Mouse (Mus musculus) kidney, embryonic 16.5 days (tissue): ENCODE results near the gene Psme3. TPM values are rescaled to one million over a fixed set of nuclear protein-coding genes. Genes with fewer than 3 reads are reported as not detected.
A peak's percentile ranks its signal among the peaks of the same experiment; 100 is the strongest.

Source experiments
- ATAC-seq: fragments of 200-750 bp; cut with Nextera tagmentation; 2 replicates; pipeline ENCODE4 v1.8.0; 2017; ENCODE audit warnings: moderate TSS enrichment; ENCODE audit not compliant: low FRiP score, low TSS enrichment
- H3K27ac ChIP-seq: fragments of 300-500 bp; sonication (generic); 2 replicates; pipeline ENCODE4 v1.5.1; 2014; ENCODE audit warnings: low read length
- H3K27me3 ChIP-seq: fragments of 300-500 bp; sonication (generic); 2 replicates; pipeline ENCODE4 v1.6.1; 2014; ENCODE audit warnings: low read length, control low read depth, mixed read lengths; ENCODE audit not compliant: insufficient read depth
- H3K36me3 ChIP-seq: fragments of 300-500 bp; sonication (generic); 2 replicates; pipeline ENCODE4 v1.6.1; 2014; ENCODE audit warnings: low read length, control low read depth, mixed read lengths; ENCODE audit not compliant: insufficient read depth
- H3K4me1 ChIP-seq: fragments of 300-500 bp; sonication (generic); 2 replicates; pipeline ENCODE4 v1.6.1; 2014; ENCODE audit warnings: low read length, control low read depth, mixed read lengths; ENCODE audit not compliant: insufficient read depth
- H3K4me2 ChIP-seq: fragments of 300-500 bp; sonication (generic); replicated peaks from 2 replicates; pipeline ENCODE4 v1.6.1; 2014; ENCODE audit warnings: low read depth, low read length
- H3K4me3 ChIP-seq: fragments of 300-500 bp; sonication (generic); 2 replicates; pipeline ENCODE4 v1.5.1; 2014; ENCODE audit warnings: mild to moderate bottlenecking, low read length
- H3K9ac ChIP-seq: fragments of 300-500 bp; sonication (generic); replicated peaks from 2 replicates; pipeline ENCODE4 v1.6.1; 2014; ENCODE audit warnings: low read length
- H3K9me3 ChIP-seq: fragments of 300-500 bp; sonication (generic); 2 replicates; pipeline ENCODE4 v1.6.1; 2016; ENCODE audit warnings: low read length, control low read depth
- WGBS: fragments of 180-500 bp; shearing (Covaris S2); extraction: QIAGEN DNeasy Blood & Tissue Kit; methylation state at CpG from one replicate; pipeline ENCODE4 v1.1.7; 2014; 5-methylcytosine and 5-hydroxymethylcytosine counted together
- polyA plus RNA-seq: library from polyadenylated mRNA; unstranded; fragments of >200 nt; fragmentation: Nextera tagmentation; extraction: Ambion mirVana; gene quantifications from 2 replicates; pipeline ENCODE4 v1.2.1, GENCODE M21; 2015

Gene Psme3
- polyA plus RNA-seq, 1 experiment from 2014 or later, result 142 TPM

GRCm38 (mm10) chr11:101280837-101281236, 35.2 kb upstream of the Psme3 start:
- H3K9ac ChIP-seq, result no peak overlapping the region
- WGBS, result 15% methylated on average over 7 of the region's 7 CpGs
- H3K4me1 ChIP-seq, result peaks cover 60% of the 10 kb centered on the region
- no peaks in the 10 kb centered on the region for H3K9me3 ChIP-seq
- H3K4me2 ChIP-seq, result no peak overlapping the region
- no peaks in the 10 kb centered on the region for H3K27me3 ChIP-seq
- H3K27ac ChIP-seq, result peak overlapping the region; percentile 46
- peaks cover 7% of the 10 kb centered on the region for H3K36me3 ChIP-seq
- no peak overlapping the region for H3K4me3 ChIP-seq
- ATAC-seq, result no peak

- peak overlapping the region; percentile 59 for H3K27ac ChIP-seq
- no peaks in the 10 kb centered on the region for H3K27me3 ChIP-seq
- no peaks in the 10 kb centered on the region for H3K9me3 ChIP-seq
- ATAC-seq, result no peak
- no peaks in the 10 kb centered on the region for H3K36me3 ChIP-seq
- no peak overlapping the region for H3K4me2 ChIP-seq
- peaks cover 39% of the 10 kb centered on the region for H3K4me1 ChIP-seq
- no peak overlapping the region for H3K4me3 ChIP-seq
- 9% methylated on average over 5 of the region's 5 CpGs for WGBS
- no peak overlapping the region for H3K9ac ChIP-seq
These were observed 33.1 kb upstream of the Psme3 start for GRCm38 (mm10) chr11:101282896-101283295.

- Histone ChIP-seq H3K4me3 (no peak overlapping the region), H3K27me3 (no peaks in the 10 kb centered on the region), H3K4me2 (no peak overlapping the region), H3K9ac (peak overlapping the region; percentile 32; the same call in 1 of the 2 replicates), H3K4me1 (peaks cover 36% of the 10 kb centered on the region), H3K27ac (peak overlapping the region; percentile 59), H3K36me3 (0 out of 2 replicates have a peak, but pooled peaks cover 3% of the 10 kb centered on the region), H3K9me3 (no peaks in the 10 kb centered on the region)
- WGBS, result 37% methylated on average over 4 of the region's 4 CpGs
- no peak for ATAC-seq
These were observed 32.2 kb upstream of the Psme3 start for GRCm38 (mm10) chr11:101283805-101284204.

- 83% methylated on average over 9 of the region's 9 CpGs for WGBS
- no peak overlapping the region for H3K9ac ChIP-seq
- no peaks in the 10 kb centered on the region for H3K27me3 ChIP-seq
- H3K4me3 ChIP-seq, result no peak overlapping the region
- no peak overlapping the region for H3K27ac ChIP-seq
- no peaks in the 10 kb centered on the region for H3K9me3 ChIP-seq
- H3K4me2 ChIP-seq, result no peak overlapping the region
- ATAC-seq, result no peak
- H3K4me1 ChIP-seq, result peaks cover 19% of the 10 kb centered on the region
- H3K36me3 ChIP-seq, result peaks cover 32% of the 10 kb centered on the region
These were observed 28.7 kb upstream of the Psme3 start for GRCm38 (mm10) chr11:101287306-101287705.

GRCm38 (mm10) chr11:101291231-101291630, 24.8 kb upstream of the Psme3 start:
- no peak overlapping the region for H3K4me3 ChIP-seq
- H3K27me3 ChIP-seq, result no peaks in the 10 kb centered on the region
- H3K27ac ChIP-seq, result no peak overlapping the region
- peaks cover 54% of the 10 kb centered on the region for H3K36me3 ChIP-seq
- ATAC-seq, result no peak
- H3K9me3 ChIP-seq, result no peaks in the 10 kb centered on the region
- no peaks in the 10 kb centered on the region for H3K4me1 ChIP-seq
- 96% methylated on average over 8 of the region's 8 CpGs for WGBS
- H3K9ac ChIP-seq, result no peak overlapping the region
- no peak overlapping the region for H3K4me2 ChIP-seq

GRCm38 (mm10) chr11:101295191-101295590, 20.8 kb upstream of the Psme3 start:
- Histone ChIP-seq H3K27me3 (no peaks in the 10 kb centered on the region), H3K36me3 (peaks cover 51% of the 10 kb centered on the region), H3K4me1 (no peaks in the 10 kb centered on the region), H3K4me3 (no peak overlapping the region), H3K9me3 (no peaks in the 10 kb centered on the region), H3K9ac (no peak overlapping the region), H3K4me2 (no peak overlapping the region), H3K27ac (no peak overlapping the region)
- WGBS, result 95% methylated on average over 8 of the region's 8 CpGs
- no peak for ATAC-seq

GRCm38 (mm10) chr11:101300881-101301280, 15.1 kb upstream of the Psme3 start:
- H3K9me3 ChIP-seq, result no peaks in the 10 kb centered on the region
- H3K4me3 ChIP-seq, result peak overlapping the region; percentile 76
- no peak for ATAC-seq
- H3K4me1 ChIP-seq, result peaks cover 11% of the 10 kb centered on the region
- H3K4me2 ChIP-seq, result peak overlapping the region; percentile 97
- no peaks in the 10 kb centered on the region for H3K27me3 ChIP-seq
- H3K9ac ChIP-seq, result peak overlapping the region; percentile 82
- H3K27ac ChIP-seq, result no peak overlapping the region
- H3K36me3 ChIP-seq, result peaks cover 12% of the 10 kb centered on the region; the same call in 1 of the 2 replicates
- WGBS, result 71% methylated on average over 7 of the region's 7 CpGs

GRCm38 (mm10) chr11:101301299-101302003, 14.6 kb upstream of the Psme3 start:
- peaks cover 11% of the 10 kb centered on the region for H3K4me1 ChIP-seq
- H3K4me3 ChIP-seq, result peak overlapping the region; percentile 76
- peak; percentile 55 for ATAC-seq
- 12% methylated on average over 26 of the region's 26 CpGs for WGBS
- no peaks in the 10 kb centered on the region for H3K9me3 ChIP-seq
- H3K36me3 ChIP-seq, result peaks cover 12% of the 10 kb centered on the region; the same call in 1 of the 2 replicates
- peak overlapping the region; percentile 32; the same call in 1 of the 2 replicates for H3K27ac ChIP-seq
- H3K4me2 ChIP-seq, result peak overlapping the region; percentile 97
- no peaks in the 10 kb centered on the region for H3K27me3 ChIP-seq
- H3K9ac ChIP-seq, result peak overlapping the region; percentile 82

GRCm38 (mm10) chr11:101302004-101302798, 13.8 kb upstream of the Psme3 start, which contains the start of gene Becn1:
Becn1 (minus strand) TSS chr11:101302286.
- Histone ChIP-seq H3K36me3 (peaks cover 12% of the 10 kb centered on the region; the same call in 1 of the 2 replicates), H3K4me3 (peak within 1 kb of the TSS; percentile 76), H3K4me2 (peak within 1 kb of the TSS; percentile 97), H3K27me3 (no peaks in the 10 kb centered on the region), H3K9ac (peak within 1 kb of the TSS; percentile 82), H3K9me3 (no peaks in the 10 kb centered on the region), H3K27ac (peak within 1 kb of the TSS; percentile 32; the same call in 1 of the 2 replicates), H3K4me1 (peaks cover 11% of the 10 kb centered on the region)
- ATAC-seq, result peak; percentile 95
- 6% methylated on average over 39 of the region's 39 CpGs for WGBS
